Mouse (Mus musculus): Measurements from ENCODE around the gene Gnaq.
"Not testable (repeated sequence)": the region's sequence is repeated elsewhere in the genome, so short reads cannot be mapped to it uniquely, and the experiment has no call there.

The Gnaq gene

DNA sequence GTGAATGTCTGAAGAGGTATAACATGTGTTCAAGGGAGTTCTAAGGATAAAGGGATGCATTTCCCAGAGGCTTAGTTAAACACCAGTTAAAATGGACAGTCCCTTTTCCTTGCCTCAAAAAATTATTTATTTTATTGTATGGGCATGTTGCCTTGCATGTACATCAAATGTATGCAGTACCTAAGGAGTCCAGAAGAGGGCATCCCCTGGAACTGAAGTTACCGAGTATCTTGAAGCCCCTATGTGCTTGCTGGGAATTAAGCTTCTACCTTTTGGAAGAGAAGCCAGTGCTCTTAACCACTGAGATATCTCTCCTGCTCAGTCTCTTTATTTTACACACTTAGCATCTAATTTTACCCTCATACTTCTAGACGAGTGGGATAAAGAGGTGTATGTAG lies 127.8 kb downstream of the Gnaq start:
- no peak for DNase-seq (ENCODE audit: low spot score)

DNA sequence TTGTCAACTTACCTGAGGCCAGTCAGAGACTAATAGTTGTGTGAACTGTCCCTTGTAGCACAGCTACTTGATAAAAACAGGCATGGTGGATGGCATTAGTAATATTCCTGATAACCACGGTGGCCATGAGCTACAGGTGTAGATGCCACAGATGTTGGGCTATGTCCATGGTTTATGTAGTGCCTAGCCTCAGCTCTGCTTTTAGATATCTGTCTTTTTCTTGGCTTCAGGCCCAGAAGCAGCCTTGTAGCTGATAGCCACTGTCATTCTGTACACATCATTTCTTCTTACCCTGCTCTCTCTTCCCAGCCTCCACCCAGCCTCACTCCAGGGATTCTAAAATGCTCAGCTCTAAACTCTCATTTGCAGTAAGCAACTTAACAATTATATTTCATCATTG lies 128.3 kb downstream of the Gnaq start:
- no peak for DNase-seq (ENCODE audit: low spot score)

DNA sequence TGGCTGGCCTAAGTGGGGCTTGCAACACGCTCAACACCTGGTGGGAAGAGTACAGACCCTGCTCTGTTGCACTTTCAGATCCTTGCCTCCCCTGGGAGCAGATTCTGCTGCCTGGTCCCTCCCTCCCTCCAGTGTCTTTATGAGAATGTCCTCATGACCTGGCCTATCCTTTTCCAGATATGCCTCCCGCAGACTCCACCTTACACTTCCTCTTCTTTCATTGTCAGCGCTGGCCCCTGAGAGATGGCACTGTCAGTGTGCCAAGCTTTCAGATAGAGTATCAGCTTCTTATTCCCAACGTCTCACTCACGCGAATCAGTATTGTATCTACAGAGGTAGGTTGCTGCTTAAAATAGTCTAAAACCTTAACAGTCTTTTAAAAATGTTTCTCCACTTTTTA lies 129.0 kb downstream of the Gnaq start:
- DNase-seq (ENCODE audit: low spot score), result no peak

- DNase-seq (ENCODE audit: low spot score), result no peak
Measured at GRCm38 (mm10) chr19:16262340-16262739, 129.7 kb downstream of the Gnaq start.

DNA sequence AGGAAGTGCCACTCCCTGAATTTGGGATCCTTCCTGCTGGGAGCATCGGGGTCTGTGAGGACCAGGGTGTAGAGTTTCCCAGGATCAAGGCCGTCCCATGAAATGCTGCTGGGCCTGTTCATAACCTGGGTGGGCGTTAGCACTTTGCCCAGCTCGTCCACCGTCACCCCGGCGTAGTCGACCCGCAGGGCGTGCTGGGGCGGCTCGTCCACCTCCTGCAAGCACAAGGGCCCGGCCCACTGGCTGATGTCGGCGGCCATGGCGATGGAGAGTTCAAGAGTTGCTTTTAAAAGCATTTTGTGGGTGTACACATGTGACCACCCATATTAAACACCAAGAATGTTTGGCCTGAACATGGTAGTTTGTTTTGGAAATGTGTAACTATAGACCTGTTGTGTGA lies 134.7 kb downstream of the Gnaq start:
- not testable (repeated sequence) for DNase-seq (ENCODE audit: low spot score)

DNA sequence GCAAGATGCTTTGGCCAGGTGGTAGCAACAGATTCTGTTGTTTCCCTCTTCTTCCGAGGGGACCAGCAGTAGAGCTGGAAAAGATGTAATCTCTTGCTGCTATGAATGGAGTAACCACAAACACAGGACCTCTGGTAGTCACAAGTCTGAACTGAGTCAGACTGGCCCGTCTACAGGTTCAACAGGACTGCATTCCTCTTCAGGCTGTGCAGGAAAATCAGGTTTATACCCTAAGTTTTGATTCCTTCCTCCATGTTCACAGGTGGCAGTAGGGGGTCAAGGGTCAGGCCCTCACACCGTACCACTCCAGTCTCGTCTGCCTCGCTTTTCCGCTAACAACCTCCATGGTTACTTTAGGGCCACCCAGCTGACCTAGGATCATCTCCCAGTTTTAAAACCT lies 137.6 kb downstream of the Gnaq start:
- DNase-seq (ENCODE audit: low spot score), result no peak

DNA sequence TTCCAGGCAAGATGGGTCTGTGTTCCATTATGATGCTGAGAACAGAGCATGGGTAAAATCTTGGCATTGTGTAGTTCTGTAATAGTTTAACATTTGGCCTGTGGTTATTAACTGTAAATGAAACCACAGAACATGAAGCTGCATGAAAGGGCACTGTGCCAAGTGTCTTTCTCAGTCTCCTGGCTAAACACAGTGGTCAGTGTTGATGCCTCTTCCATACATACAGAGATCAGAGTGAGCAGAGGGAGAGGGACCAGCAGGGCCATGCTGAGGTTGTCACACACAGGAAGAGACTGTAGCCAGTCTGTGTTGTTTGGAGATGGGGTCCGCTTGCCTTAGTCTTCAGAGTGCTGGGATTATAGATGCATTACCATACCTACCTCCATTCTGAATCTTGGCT lies 138.4 kb downstream of the Gnaq start:
- no peak for DNase-seq (ENCODE audit: low spot score)

DNA sequence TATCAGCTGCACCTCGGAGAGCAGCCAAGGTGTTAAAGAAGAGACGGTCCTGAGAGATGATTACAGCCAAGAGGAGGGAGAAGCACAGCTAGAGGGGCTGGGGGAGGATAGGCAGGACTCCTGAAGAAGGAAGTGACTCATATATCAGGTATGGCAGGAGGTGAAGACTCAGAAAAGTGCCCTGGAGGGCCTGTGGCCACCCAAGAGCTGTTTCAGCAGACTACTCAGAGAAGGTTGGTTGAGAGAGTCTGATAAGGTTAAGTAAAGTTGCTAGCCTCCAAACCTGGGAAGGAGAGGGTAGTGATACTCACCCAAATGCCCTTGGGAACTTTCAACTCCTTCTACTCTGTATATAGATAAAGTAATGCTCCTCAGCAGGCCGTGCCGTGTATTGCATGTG lies 140.4 kb downstream of the Gnaq start:
- DNase-seq (ENCODE audit: low spot score), result no peak

DNA sequence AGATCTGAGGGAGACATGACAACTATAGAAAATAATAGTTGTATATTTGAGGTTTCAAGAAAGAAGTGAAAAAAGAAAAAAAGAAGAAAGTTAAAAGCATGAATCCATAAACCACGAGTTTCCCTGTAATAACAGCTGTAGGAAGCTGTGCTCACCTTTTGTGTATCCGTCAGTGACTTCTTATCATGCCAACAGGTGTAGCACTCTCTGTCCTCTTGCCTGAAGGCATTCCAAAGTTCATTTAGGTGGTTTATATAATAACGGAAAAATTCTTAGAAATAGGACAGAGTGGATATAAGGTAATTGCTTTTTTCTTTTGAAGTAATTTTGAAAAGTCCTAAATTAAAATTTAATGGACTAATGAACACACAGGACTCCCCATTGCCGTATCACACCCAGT lies 147.6 kb downstream of the Gnaq start:
- no peak for DNase-seq (ENCODE audit: low spot score)

GRCm38 (mm10) chr19:16285051-16286028 lies 152.7 kb downstream of the Gnaq start:
- DNase-seq (ENCODE audit: low spot score), result no peak

GRCm38 (mm10) chr19:16286451-16287175 lies 154.0 kb downstream of the Gnaq start:
- DNase-seq (ENCODE audit: low spot score), result no peak

- no peak for DNase-seq (ENCODE audit: low spot score)
Measured at GRCm38 (mm10) chr19:16287307-16287706, 154.7 kb downstream of the Gnaq start.

DNA sequence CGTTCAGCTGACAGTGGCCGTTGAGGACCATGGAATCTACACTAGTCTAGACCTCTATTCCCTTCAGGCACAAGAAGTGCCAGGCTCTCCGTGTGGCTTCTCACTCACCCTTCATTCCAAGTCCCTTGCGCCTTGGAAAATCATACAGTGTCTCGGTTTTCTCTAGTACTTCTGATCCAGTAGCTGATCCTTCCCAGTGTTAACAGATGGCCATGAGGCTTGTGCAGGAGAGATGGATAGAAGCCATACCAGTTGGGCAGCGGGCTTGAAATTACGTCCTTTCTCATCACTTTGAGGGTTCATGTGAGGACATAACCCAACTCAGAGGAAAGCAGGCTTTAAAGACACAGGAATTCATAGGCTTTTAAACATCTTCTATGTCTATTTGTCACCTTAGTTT lies 155.3 kb downstream of the Gnaq start:
- no peak for DNase-seq (ENCODE audit: low spot score)

- no peak for DNase-seq (ENCODE audit: low spot score)
Measured at GRCm38 (mm10) chr19:16291088-16291487, 158.5 kb downstream of the Gnaq start.

- DNase-seq (ENCODE audit: low spot score), result no peak
Measured at GRCm38 (mm10) chr19:16292056-16292608, 159.5 kb downstream of the Gnaq start.

DNA sequence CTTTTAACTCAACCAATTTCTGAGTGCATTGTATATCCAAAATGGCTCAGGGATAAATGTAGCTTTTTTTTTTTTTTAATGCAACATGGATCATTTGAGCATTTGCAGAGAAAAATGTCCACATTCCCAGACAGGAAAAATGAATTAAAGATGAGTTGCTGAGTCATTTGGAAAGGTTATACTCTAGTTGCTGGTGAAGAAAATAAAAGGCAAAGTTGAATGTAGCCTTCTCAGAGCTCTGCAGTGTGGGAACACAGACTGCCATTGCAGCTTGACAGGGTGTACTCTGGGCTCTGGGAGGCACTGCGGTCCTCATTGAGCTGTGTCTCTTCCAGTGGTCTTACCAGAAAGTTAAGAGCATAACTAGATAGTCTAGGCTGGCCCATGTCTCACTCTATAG lies 160.3 kb downstream of the Gnaq start:
- DNase-seq (ENCODE audit: low spot score), result no peak

GRCm38 (mm10) chr19:16300413-16300812 lies 167.8 kb downstream of the Gnaq start:
- DNase-seq (ENCODE audit: low spot score), result no peak

DNA sequence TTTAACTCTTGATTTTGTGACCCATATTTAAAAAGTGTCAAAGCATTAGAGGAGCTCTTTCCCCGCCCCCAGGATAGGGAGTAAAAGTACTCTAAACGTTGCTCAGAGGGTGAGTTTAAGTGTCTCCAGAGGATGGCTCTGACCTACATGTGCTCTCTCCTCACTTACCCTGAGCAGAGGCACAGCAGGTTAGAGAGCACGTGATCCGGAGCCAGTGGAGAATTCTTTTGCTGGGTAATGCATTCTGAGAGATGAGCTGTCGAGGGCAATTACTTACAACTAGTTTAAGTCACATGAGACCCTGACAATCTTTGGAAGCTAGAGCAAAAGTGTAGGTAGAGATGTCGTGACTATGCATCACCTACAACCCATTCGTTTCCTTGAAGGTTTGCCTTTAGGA lies 168.7 kb downstream of the Gnaq start:
- DNase-seq (ENCODE audit: low spot score), result no peak

- no peak for DNase-seq (ENCODE audit: low spot score)
Measured at GRCm38 (mm10) chr19:16309031-16309430, 176.4 kb downstream of the Gnaq start.

GRCm38 (mm10) chr19:16314295-16314821 lies 181.7 kb downstream of the Gnaq start:
- DNase-seq (ENCODE audit: low spot score), result no peak

GRCm38 (mm10) chr19:16315525-16315924 lies 182.9 kb downstream of the Gnaq start:
- DNase-seq (ENCODE audit: low spot score), result no peak

- DNase-seq (ENCODE audit: low spot score), result no peak
Measured at GRCm38 (mm10) chr19:16318128-16318811, 185.6 kb downstream of the Gnaq start.
